Mouse (Mus musculus): ENCODE measurements around the gene Jmjd7. TPM values are rescaled to one million over a fixed set of nuclear protein-coding genes. Genes with fewer than 3 reads are reported as not detected.

Gene Jmjd7
- polyA plus RNA-seq (2014; fragmentation: Nextera tagmentation; extraction: Ambion mirVana) = 14.4 and 19.2 TPM in 2 replicates

- Histone ChIP-seq H3K36me3 (ENCODE audit: control insufficient read depth, insufficient read depth, low read length) (peaks cover 61% of the 10 kb centered on the region), H3K9ac (ENCODE audit: low read depth, low read length) (peak within 1 kb of the TSS; percentile 87), H3K27me3 (replicated peaks; ENCODE audit: control insufficient read depth, insufficient read depth, low read length) (no peaks in the 10 kb centered on the region), H3K4me2 (ENCODE audit: low read depth, low read length) (peak within 1 kb of the TSS; percentile 65), H3K27ac (replicated peaks; ENCODE audit: low read depth, low read length) (peak within 1 kb of the TSS; percentile 92), H3K9me3 (ENCODE audit: control insufficient read depth, low read length) (no peaks in the 10 kb centered on the region), H3K4me1 (ENCODE audit: control insufficient read depth, insufficient read depth, low read length) (peaks cover 13% of the 10 kb centered on the region), H3K4me3 (ENCODE audit: low read depth, low read length) (peak within 1 kb of the TSS; percentile 76)
- WGBS = 7% methylated on average over 33 of the region's 50 CpGs
- DNase-seq (ENCODE audit: low spot score) (peak; percentile 95), ATAC-seq (ENCODE audit: low read depth) (peak; percentile 92)
Measured at GRCm38 (mm10) chr2:120026984-120027949, at the start of gene Jmjd7, which contains the start of gene Gm28042. Gene Jmjd7 (plus strand): TSS chr2:120027483. Gene Gm28042 (plus strand): TSS chr2:120027493.

GRCm38 (mm10) chr2:119980343-119980986 lies 46.8 kb upstream of the Jmjd7 start:
- no peak for DNase-seq (ENCODE audit: low spot score)
- no peak for ATAC-seq (ENCODE audit: low read depth)
- Histone ChIP-seq H3K27me3 (replicated peaks; ENCODE audit: control insufficient read depth, insufficient read depth, low read length) (no peaks in the 10 kb centered on the region), H3K27ac (replicated peaks; ENCODE audit: low read depth, low read length) (no peak overlapping the region), H3K4me3 (ENCODE audit: low read depth, low read length) (no peak overlapping the region), H3K36me3 (ENCODE audit: control insufficient read depth, insufficient read depth, low read length) (peaks cover 5% of the 10 kb centered on the region; the same call in 1 of the 2 replicates), H3K4me1 (ENCODE audit: control insufficient read depth, insufficient read depth, low read length) (no peaks in the 10 kb centered on the region), H3K9ac (ENCODE audit: low read depth, low read length) (no peak overlapping the region), H3K4me2 (ENCODE audit: low read depth, low read length) (no peak overlapping the region), H3K9me3 (ENCODE audit: control insufficient read depth, low read length) (no peaks in the 10 kb centered on the region)
- WGBS = 83% methylated on average over 7 of the region's 7 CpGs

DNA sequence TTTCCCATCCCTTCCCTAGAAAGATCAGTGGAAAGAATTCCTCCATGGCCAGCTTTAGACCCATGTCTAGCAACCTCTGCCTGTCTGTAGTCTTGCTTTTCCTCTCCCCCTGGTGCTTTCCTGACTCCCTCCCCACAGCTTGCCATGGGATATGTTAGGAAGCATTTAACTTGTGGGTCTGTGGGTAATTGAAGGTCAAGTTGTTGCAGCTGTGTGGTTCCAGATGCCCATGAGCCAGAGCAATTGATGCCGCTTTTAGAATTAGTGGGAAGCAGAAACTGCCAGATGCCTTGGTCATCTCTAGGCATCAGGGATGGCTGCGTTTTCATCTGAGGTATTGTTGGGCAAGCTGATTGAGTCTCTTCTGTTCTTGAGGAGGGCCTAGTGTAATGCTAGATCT lies 45.7 kb upstream of the Jmjd7 start:
- Histone ChIP-seq H3K27me3 (replicated peaks; ENCODE audit: control insufficient read depth, insufficient read depth, low read length) (no peaks in the 10 kb centered on the region), H3K4me3 (ENCODE audit: low read depth, low read length) (no peak overlapping the region), H3K36me3 (ENCODE audit: control insufficient read depth, insufficient read depth, low read length) (peaks cover 5% of the 10 kb centered on the region; the same call in 1 of the 2 replicates), H3K9me3 (ENCODE audit: control insufficient read depth, low read length) (no peaks in the 10 kb centered on the region), H3K27ac (replicated peaks; ENCODE audit: low read depth, low read length) (no peak overlapping the region), H3K4me1 (ENCODE audit: control insufficient read depth, insufficient read depth, low read length) (no peaks in the 10 kb centered on the region), H3K4me2 (ENCODE audit: low read depth, low read length) (no peak overlapping the region), H3K9ac (ENCODE audit: low read depth, low read length) (no peak overlapping the region)
- DNase-seq (ENCODE audit: low spot score) = peak; percentile 29
- 41% methylated on average over 2 of the region's 2 CpGs for WGBS
- ATAC-seq (ENCODE audit: low read depth) = no peak

DNA sequence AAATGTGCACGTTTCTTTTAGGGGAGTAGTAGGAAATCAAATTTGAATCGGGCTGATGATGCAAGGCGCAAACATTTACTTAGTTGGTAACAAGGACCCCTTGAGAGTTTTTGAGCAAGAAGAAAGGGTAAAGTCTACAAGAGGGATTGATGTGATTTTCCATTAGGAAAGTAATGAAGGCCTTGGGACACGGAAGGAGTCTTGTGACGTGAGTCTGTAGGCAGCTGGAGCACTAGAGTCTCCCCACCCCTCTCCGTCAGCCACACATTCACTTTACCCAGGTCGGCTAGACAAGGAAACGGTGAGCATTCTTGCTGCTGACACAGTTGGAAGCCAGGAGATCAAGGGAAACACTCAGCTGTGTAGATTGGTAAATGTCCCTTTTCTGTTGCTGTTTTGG lies 41.4 kb upstream of the Jmjd7 start:
- ATAC-seq (ENCODE audit: low read depth) (no peak), DNase-seq (ENCODE audit: low spot score) (no peak)
- Histone ChIP-seq H3K4me3 (ENCODE audit: low read depth, low read length) (no peak overlapping the region), H3K9me3 (ENCODE audit: control insufficient read depth, low read length) (no peaks in the 10 kb centered on the region), H3K9ac (ENCODE audit: low read depth, low read length) (no peak overlapping the region), H3K4me1 (ENCODE audit: control insufficient read depth, insufficient read depth, low read length) (peaks cover 5% of the 10 kb centered on the region; the same call in 1 of the 2 replicates), H3K4me2 (ENCODE audit: low read depth, low read length) (no peak overlapping the region), H3K27me3 (replicated peaks; ENCODE audit: control insufficient read depth, insufficient read depth, low read length) (no peaks in the 10 kb centered on the region), H3K27ac (replicated peaks; ENCODE audit: low read depth, low read length) (no peak overlapping the region), H3K36me3 (ENCODE audit: control insufficient read depth, insufficient read depth, low read length) (peaks cover 5% of the 10 kb centered on the region)
- 85% methylated on average over 8 of the region's 8 CpGs for WGBS

DNA sequence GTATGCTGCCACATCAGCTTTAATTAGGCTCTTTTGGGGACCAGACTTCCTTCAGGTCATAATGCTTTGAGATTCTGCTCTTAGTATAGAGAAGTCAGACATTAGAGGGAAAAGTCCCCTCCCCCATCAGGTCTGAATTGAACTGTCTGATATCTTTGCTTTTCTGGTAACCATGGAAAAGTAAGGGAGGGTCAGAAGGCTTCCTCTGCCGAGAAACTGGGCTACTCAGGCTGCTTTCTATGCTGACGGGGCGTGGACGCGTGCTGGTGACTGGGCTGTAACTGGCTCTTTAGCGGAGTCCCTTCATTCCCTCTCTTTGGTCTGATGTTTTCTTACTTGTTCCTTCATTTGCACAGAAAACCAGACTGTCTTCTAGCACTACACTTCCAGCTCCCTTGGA lies 40.9 kb upstream of the Jmjd7 start:
- WGBS = 81% methylated on average over 6 of the region's 6 CpGs
- Histone ChIP-seq H3K4me3 (ENCODE audit: low read depth, low read length) (no peak overlapping the region), H3K4me1 (ENCODE audit: control insufficient read depth, insufficient read depth, low read length) (peaks cover 5% of the 10 kb centered on the region; the same call in 1 of the 2 replicates), H3K9ac (ENCODE audit: low read depth, low read length) (no peak overlapping the region), H3K4me2 (ENCODE audit: low read depth, low read length) (no peak overlapping the region), H3K27me3 (replicated peaks; ENCODE audit: control insufficient read depth, insufficient read depth, low read length) (no peaks in the 10 kb centered on the region), H3K36me3 (ENCODE audit: control insufficient read depth, insufficient read depth, low read length) (peaks cover 5% of the 10 kb centered on the region), H3K27ac (replicated peaks; ENCODE audit: low read depth, low read length) (no peak overlapping the region), H3K9me3 (ENCODE audit: control insufficient read depth, low read length) (no peaks in the 10 kb centered on the region)
- no peak for ATAC-seq (ENCODE audit: low read depth)
- no peak for DNase-seq (ENCODE audit: low spot score)

DNA sequence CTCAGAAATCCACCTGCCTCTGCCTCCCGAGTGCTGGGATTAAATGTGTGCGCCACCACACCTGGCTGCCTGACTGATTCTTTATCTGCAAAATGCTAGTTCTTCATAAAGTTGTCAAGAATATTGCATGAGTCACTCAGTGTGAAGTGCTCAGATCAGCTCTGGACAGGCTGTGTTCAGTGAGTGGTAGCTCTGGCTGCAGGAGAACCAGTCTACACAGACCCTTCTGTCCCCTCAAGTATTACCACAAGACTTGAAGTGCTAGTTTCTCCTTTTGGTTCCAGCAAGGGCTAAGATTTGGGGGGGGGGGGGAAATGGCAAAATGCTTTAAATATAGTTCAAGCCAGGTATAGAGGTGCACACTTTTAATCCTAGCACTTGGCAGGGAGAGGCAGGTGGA lies 39.8 kb upstream of the Jmjd7 start:
- Histone ChIP-seq H3K36me3 (ENCODE audit: control insufficient read depth, insufficient read depth, low read length) (peaks cover under 1% of the 10 kb centered on the region; the same call in 1 of the 2 replicates), H3K9ac (ENCODE audit: low read depth, low read length) (no peak overlapping the region), H3K9me3 (ENCODE audit: control insufficient read depth, low read length) (no peaks in the 10 kb centered on the region), H3K27ac (replicated peaks; ENCODE audit: low read depth, low read length) (no peak overlapping the region), H3K4me3 (ENCODE audit: low read depth, low read length) (no peak overlapping the region), H3K4me1 (ENCODE audit: control insufficient read depth, insufficient read depth, low read length) (peaks cover 5% of the 10 kb centered on the region; the same call in 1 of the 2 replicates), H3K4me2 (ENCODE audit: low read depth, low read length) (no peak overlapping the region), H3K27me3 (replicated peaks; ENCODE audit: control insufficient read depth, insufficient read depth, low read length) (no peaks in the 10 kb centered on the region)
- ATAC-seq (ENCODE audit: low read depth) (no peak), DNase-seq (ENCODE audit: low spot score) (no peak)
- WGBS = 98% methylated on average over 2 of the region's 2 CpGs

DNA sequence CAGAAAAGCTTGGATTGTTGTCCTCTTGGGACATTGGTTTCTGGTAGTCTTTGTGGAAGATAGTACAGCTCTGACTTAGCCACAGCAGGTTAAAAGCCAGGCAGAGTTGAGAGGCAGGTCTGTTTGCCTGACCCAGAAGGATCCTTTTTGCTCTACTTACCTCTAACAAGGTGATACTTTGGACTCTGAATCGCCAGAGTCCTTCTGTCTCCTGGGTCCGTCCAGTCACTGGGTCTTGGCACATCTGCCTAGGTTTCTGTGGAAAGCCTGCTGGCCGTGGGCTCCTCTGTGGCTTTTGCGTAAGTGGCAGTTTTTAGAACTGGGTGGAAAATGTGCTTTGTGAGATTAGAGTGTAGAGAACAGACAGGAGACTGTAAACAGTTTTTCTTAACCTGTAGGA lies 38.3 kb upstream of the Jmjd7 start:
- H3K9me3 ChIP-seq (ENCODE audit: control insufficient read depth, low read length) = no peaks in the 10 kb centered on the region
- H3K9ac ChIP-seq (ENCODE audit: low read depth, low read length) = no peak overlapping the region
- no peaks in the 10 kb centered on the region; the same call in 1 of the 2 replicates for H3K36me3 ChIP-seq (ENCODE audit: control insufficient read depth, insufficient read depth, low read length)
- H3K27me3 ChIP-seq (replicated peaks; ENCODE audit: control insufficient read depth, insufficient read depth, low read length) = no peaks in the 10 kb centered on the region
- ATAC-seq (ENCODE audit: low read depth) (no peak), DNase-seq (ENCODE audit: low spot score) (no peak)
- 75% methylated on average over 4 of the region's 4 CpGs for WGBS
- no peak overlapping the region for H3K4me3 ChIP-seq (ENCODE audit: low read depth, low read length)
- H3K27ac ChIP-seq (replicated peaks; ENCODE audit: low read depth, low read length) = no peak overlapping the region
- no peak overlapping the region for H3K4me2 ChIP-seq (ENCODE audit: low read depth, low read length)
- peaks cover 6% of the 10 kb centered on the region; the same call in 1 of the 2 replicates for H3K4me1 ChIP-seq (ENCODE audit: control insufficient read depth, insufficient read depth, low read length)

GRCm38 (mm10) chr2:119990881-119991280 lies 36.4 kb upstream of the Jmjd7 start:
- Histone ChIP-seq H3K4me2 (ENCODE audit: low read depth, low read length) (no peak overlapping the region), H3K4me3 (ENCODE audit: low read depth, low read length) (no peak overlapping the region), H3K9ac (ENCODE audit: low read depth, low read length) (no peak overlapping the region), H3K9me3 (ENCODE audit: control insufficient read depth, low read length) (no peaks in the 10 kb centered on the region), H3K36me3 (ENCODE audit: control insufficient read depth, insufficient read depth, low read length) (no peaks in the 10 kb centered on the region; the same call in 1 of the 2 replicates), H3K27me3 (replicated peaks; ENCODE audit: control insufficient read depth, insufficient read depth, low read length) (no peaks in the 10 kb centered on the region), H3K4me1 (ENCODE audit: control insufficient read depth, insufficient read depth, low read length) (peaks cover 17% of the 10 kb centered on the region), H3K27ac (replicated peaks; ENCODE audit: low read depth, low read length) (no peak overlapping the region)
- 69% methylated on average over 6 of the region's 6 CpGs for WGBS
- DNase-seq (ENCODE audit: low spot score) (no peak), ATAC-seq (ENCODE audit: low read depth) (no peak)

All from embryonic facial prominence, embryonic 14.5 days (tissue).